Mouse (Mus musculus): ENCODE measurements around the gene Sstr4. TPM values are rescaled to one million over a fixed set of nuclear protein-coding genes. Genes with fewer than 3 reads are reported as not detected.

The Sstr4 gene
- polyA plus RNA-seq, 2 experiments: not detected

DNA sequence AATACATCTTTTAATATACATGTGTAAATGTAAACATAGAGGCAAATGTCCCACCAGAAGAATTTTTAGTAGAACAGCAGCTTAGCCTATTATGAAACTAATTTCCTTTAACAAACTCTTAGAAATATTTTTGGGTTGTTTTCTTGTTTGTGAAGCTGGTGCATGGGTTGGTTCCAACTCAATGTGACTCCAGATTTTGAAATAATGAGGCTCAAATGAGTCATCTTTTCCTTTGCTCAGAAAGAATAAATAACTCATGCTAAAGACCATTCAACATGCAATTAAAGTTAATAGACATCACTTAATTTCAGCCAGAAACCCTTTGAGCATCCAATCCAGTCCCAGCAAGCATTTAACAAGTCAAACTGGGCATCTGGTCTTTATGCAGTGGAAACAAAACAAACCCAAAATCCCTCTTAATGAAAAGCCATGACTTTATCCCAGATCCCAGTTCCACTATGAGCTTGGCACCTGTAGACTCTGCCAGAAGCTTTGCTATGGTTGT lies 33.9 kb downstream of the Sstr4 start:
- Histone ChIP-seq H3K9me3 (ENCODE audit: control insufficient read depth, low read length) (no peaks in the 10 kb centered on the region), H3K4me2 (ENCODE audit: low read depth) (no peak overlapping the region), H3K4me3 (ENCODE audit: insufficient read depth in 1 of 2, low read depth in 2 of 2, low read length in 2 of 2) (no peak overlapping the region), H3K27ac (no peak overlapping the region), H3K4me1 (replicated peaks; ENCODE audit: control insufficient read depth in 2 of 2, insufficient read depth in 2 of 2, low read length in 1 of 2) (no peaks in the 10 kb centered on the region), H3K9ac (replicated peaks) (no peak overlapping the region), H3K36me3 (replicated peaks; ENCODE audit: control insufficient read depth, insufficient read depth, low read depth) (no peaks in the 10 kb centered on the region), H3K27me3 (ENCODE audit: control insufficient read depth, insufficient read depth, low read length) (no peaks in the 10 kb centered on the region)
- TF ChIP-seq EP300 (IDR thresholded peaks at IDR 0.05; ENCODE audit: low read depth) (no peak), CTCF (IDR thresholded peaks at IDR 0.05; ENCODE audit: low read depth) (no peak)
- no peak for DNase-seq (ENCODE audit: low read depth in 3 of 3, low spot score in 3 of 3)
- ATAC-seq (ENCODE audit: insufficient read depth): no peak

DNA sequence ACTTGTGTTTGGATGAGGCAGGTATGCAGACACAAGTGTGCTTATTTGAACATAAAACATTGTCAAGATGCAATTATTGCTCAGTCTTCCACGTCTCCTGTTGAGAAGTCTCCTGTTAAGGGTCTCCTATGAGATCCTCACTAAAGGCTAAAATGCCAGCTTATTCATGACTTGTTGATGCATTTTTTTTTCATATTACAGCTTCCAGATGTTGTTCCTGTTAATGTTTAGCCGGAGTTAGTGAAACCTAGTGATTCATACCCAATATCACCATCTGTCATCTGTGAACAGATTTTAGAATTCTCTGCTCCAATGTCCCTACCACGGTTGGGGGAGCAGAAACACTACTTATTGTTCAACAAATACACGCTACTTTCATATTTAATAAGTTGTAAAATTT lies 35.8 kb downstream of the Sstr4 start:
- Histone ChIP-seq H3K9ac (replicated peaks) (no peak overlapping the region), H3K36me3 (replicated peaks; ENCODE audit: control insufficient read depth, insufficient read depth, low read depth) (no peaks in the 10 kb centered on the region), H3K27me3 (ENCODE audit: control insufficient read depth, insufficient read depth, low read length) (no peaks in the 10 kb centered on the region), H3K4me2 (ENCODE audit: low read depth) (no peak overlapping the region), H3K4me1 (replicated peaks; ENCODE audit: control insufficient read depth in 2 of 2, insufficient read depth in 2 of 2, low read length in 1 of 2) (no peaks in the 10 kb centered on the region), H3K9me3 (ENCODE audit: control insufficient read depth, low read length) (no peaks in the 10 kb centered on the region), H3K27ac (no peak overlapping the region), H3K4me3 (ENCODE audit: insufficient read depth in 1 of 2, low read depth in 2 of 2, low read length in 2 of 2) (no peak overlapping the region)
- TF ChIP-seq CTCF (IDR thresholded peaks at IDR 0.05; ENCODE audit: low read depth) (no peak), EP300 (IDR thresholded peaks at IDR 0.05; ENCODE audit: low read depth) (no peak)
- WGBS (ENCODE audit: insufficient replicate concordance): 43% methylated on average over 4 of the region's 4 CpGs
- no peak for DNase-seq (ENCODE audit: low read depth in 3 of 3, low spot score in 3 of 3)
- ATAC-seq (ENCODE audit: insufficient read depth): no peak

DNA sequence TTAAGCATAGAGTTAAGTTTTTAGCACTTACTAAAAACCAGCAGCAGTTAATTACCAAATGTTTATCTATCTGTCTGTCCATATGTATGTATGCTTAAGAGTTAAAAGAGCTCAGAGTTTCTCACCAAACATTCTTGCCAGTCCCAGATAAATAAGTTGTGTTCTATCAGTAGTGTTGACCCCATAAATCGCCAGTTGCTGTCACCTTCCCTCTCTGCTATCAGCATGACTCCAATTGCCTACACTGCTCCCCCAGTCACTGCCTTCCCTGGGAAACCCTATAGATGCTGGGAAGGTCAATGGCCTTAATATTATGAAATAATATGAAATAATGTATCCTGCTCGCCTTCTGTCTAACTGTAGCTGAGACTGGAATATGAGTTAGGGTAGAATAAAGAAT lies 37.2 kb downstream of the Sstr4 start:
- ATAC-seq (ENCODE audit: insufficient read depth) (no peak), DNase-seq (ENCODE audit: low read depth in 3 of 3, low spot score in 3 of 3) (no peak)
- TF ChIP-seq CTCF (IDR thresholded peaks at IDR 0.05; ENCODE audit: low read depth) (no peak), EP300 (IDR thresholded peaks at IDR 0.05; ENCODE audit: low read depth) (no peak)
- 37% methylated on average over 2 of the region's 2 CpGs for WGBS (ENCODE audit: insufficient replicate concordance)
- Histone ChIP-seq H3K9ac (replicated peaks) (no peak overlapping the region), H3K4me1 (replicated peaks; ENCODE audit: control insufficient read depth in 2 of 2, insufficient read depth in 2 of 2, low read length in 1 of 2) (no peaks in the 10 kb centered on the region), H3K36me3 (replicated peaks; ENCODE audit: control insufficient read depth, insufficient read depth, low read depth) (no peaks in the 10 kb centered on the region), H3K9me3 (ENCODE audit: control insufficient read depth, low read length) (no peaks in the 10 kb centered on the region), H3K4me2 (ENCODE audit: low read depth) (no peak overlapping the region), H3K4me3 (ENCODE audit: insufficient read depth in 1 of 2, low read depth in 2 of 2, low read length in 2 of 2) (no peak overlapping the region), H3K27me3 (ENCODE audit: control insufficient read depth, insufficient read depth, low read length) (no peaks in the 10 kb centered on the region), H3K27ac (no peak overlapping the region)

GRCm38 (mm10) chr2:148436285-148436684 lies 41.1 kb downstream of the Sstr4 start:
- H3K4me1 ChIP-seq (replicated peaks; ENCODE audit: control insufficient read depth in 2 of 2, insufficient read depth in 2 of 2, low read length in 1 of 2): no peaks in the 10 kb centered on the region
- H3K9me3 ChIP-seq (ENCODE audit: control insufficient read depth, low read length): no peaks in the 10 kb centered on the region
- H3K4me2 ChIP-seq (ENCODE audit: low read depth): no peak overlapping the region
- no peaks in the 10 kb centered on the region for H3K27me3 ChIP-seq (ENCODE audit: control insufficient read depth, insufficient read depth, low read length)
- H3K9ac ChIP-seq (replicated peaks): no peak overlapping the region
- 40% methylated on average over 3 of the region's 3 CpGs for WGBS (ENCODE audit: insufficient replicate concordance)
- DNase-seq (ENCODE audit: low read depth in 3 of 3, low spot score in 3 of 3): no peak
- H3K4me3 ChIP-seq (ENCODE audit: insufficient read depth in 1 of 2, low read depth in 2 of 2, low read length in 2 of 2): no peak overlapping the region
- no peaks in the 10 kb centered on the region for H3K36me3 ChIP-seq (replicated peaks; ENCODE audit: control insufficient read depth, insufficient read depth, low read depth)
- TF ChIP-seq CTCF (IDR thresholded peaks at IDR 0.05; ENCODE audit: low read depth) (no peak), EP300 (IDR thresholded peaks at IDR 0.05; ENCODE audit: low read depth) (no peak)
- ATAC-seq (ENCODE audit: insufficient read depth): no peak
- H3K27ac ChIP-seq: no peak overlapping the region

DNA sequence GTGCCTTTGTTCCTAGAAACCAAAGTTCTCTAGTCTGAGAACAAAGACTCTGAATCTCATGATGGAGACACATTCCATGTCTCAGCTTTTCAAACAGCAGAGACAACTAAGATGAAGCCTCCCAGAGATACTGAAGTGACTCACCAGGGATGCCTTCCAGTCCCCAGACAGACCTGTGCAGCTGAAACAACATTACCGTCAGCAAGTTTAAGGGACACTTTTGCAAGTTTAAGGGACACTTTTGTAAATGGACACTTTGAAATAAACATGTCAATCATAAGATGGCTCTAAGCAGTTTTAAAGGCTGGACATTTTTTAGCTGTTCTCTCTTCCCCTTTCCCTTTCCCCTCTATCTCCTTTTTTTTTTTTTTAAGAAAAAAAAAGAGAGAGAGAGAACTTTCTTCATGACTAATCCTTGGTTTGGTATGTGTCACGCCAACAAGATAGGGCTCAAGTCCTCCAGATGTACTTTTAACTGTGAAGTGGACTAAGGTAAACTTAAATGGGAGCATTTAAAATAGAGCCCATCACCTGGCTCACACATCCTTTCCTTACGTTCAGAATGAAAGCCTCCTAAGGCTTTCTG lies 44.6 kb downstream of the Sstr4 start:
- Histone ChIP-seq H3K9me3 (ENCODE audit: control insufficient read depth, low read length) (no peaks in the 10 kb centered on the region), H3K36me3 (replicated peaks; ENCODE audit: control insufficient read depth, insufficient read depth, low read depth) (no peaks in the 10 kb centered on the region), H3K27me3 (ENCODE audit: control insufficient read depth, insufficient read depth, low read length) (no peaks in the 10 kb centered on the region), H3K4me2 (ENCODE audit: low read depth) (0 out of 2 replicates have a peak overlapping the region, but pooled peaks have one; percentile 18), H3K9ac (replicated peaks) (no peak overlapping the region), H3K27ac (no peak overlapping the region), H3K4me3 (ENCODE audit: insufficient read depth in 1 of 2, low read depth in 2 of 2, low read length in 2 of 2) (no peak overlapping the region), H3K4me1 (replicated peaks; ENCODE audit: control insufficient read depth in 2 of 2, insufficient read depth in 2 of 2, low read length in 1 of 2) (0 out of 4 replicates have a peak, but pooled peaks cover 0 to 5% of the 10 kb centered on the region in 2 experiments)
- TF ChIP-seq CTCF (IDR thresholded peaks at IDR 0.05; ENCODE audit: low read depth) (no peak), EP300 (IDR thresholded peaks at IDR 0.05; ENCODE audit: low read depth) (no peak)
- DNase-seq (ENCODE audit: low read depth in 3 of 3, low spot score in 3 of 3): no peak
- no peak for ATAC-seq (ENCODE audit: insufficient read depth)
- WGBS (ENCODE audit: insufficient replicate concordance): 35% methylated on average over 3 of the region's 3 CpGs
